Mouse (Mus musculus): ENCODE results near the gene Ccl22. TPM values are rescaled to one million over a fixed set of nuclear protein-coding genes. Genes with fewer than 3 reads are reported as not detected.

Ccl22 gene
- total and polyA plus RNA-seq, 3 experiments, result 0.06 TPM; not detected in 2

- H3K27ac ChIP-seq (ENCODE audit: control insufficient read depth, low read depth, low read length), result no peak overlapping the region
- DNase-seq (ENCODE audit: low read depth, low spot score), result no peak
- no peaks in the 10 kb centered on the region for H3K36me3 ChIP-seq (ENCODE audit: control insufficient read depth in 1 of 2, insufficient read depth in 2 of 2, low read length in 2 of 2)
- H3K27me3 ChIP-seq (ENCODE audit: control insufficient read depth in 1 of 2, insufficient read depth in 2 of 2, low read length in 2 of 2), result no peaks in the 10 kb centered on the region
- no peak overlapping the region for H3K4me3 ChIP-seq (ENCODE audit: control insufficient read depth in 1 of 2, insufficient read depth in 1 of 2, low read depth in 2 of 2, low read length in 2 of 2)
- H3K9ac ChIP-seq (ENCODE audit: control insufficient read depth, low read depth, low read length, poor library complexity, severe bottlenecking), result no peak overlapping the region
- no peaks in the 10 kb centered on the region for H3K4me1 ChIP-seq (ENCODE audit: control insufficient read depth in 1 of 2, insufficient read depth in 2 of 2, low read length in 2 of 2)
- no peaks in the 10 kb centered on the region for H3K79me2 ChIP-seq (ENCODE audit: control insufficient read depth, insufficient read depth, low read length, poor library complexity)
- TF ChIP-seq SIN3A (IDR thresholded peaks at IDR 0.05; ENCODE audit: low read length) (no peak), MAX (IDR thresholded peaks at IDR 0.05; ENCODE audit: low read length) (no peak), USF2 (IDR thresholded peaks at IDR 0.05; ENCODE audit: borderline replicate concordance in 1 of 2, insufficient read depth in 1 of 2, low read depth in 1 of 2, low read length in 2 of 2) (no peak), USF1 (IDR thresholded peaks at IDR 0.05; ENCODE audit: low read depth, low read length) (no peak), MEF2A (IDR thresholded peaks at IDR 0.05; ENCODE audit: extremely low read depth, insufficient replicate concordance, low read depth, low read length, poor library complexity, severe bottlenecking) (no peak), CTCF (IDR thresholded peaks at IDR 0.05 in 2 of 3, conservative IDR thresholded peaks at IDR 0.05 in 1 of 3; ENCODE audit: control insufficient read depth in 1 of 3, insufficient read depth in 1 of 3, low read depth in 2 of 3, low read length in 3 of 3, poor library complexity in 1 of 3, severe bottlenecking in 1 of 3) (no peak), BHLHE40 (IDR thresholded peaks at IDR 0.05; ENCODE audit: borderline replicate concordance, low read depth, low read length) (no peak), ZC3H11A (IDR thresholded peaks at IDR 0.05; ENCODE audit: low read depth, low read length) (no peak), MAFK (IDR thresholded peaks at IDR 0.05; ENCODE audit: borderline replicate concordance, low read depth, low read length) (no peak), MAZ (IDR thresholded peaks at IDR 0.05; ENCODE audit: low read depth, low read length) (no peak), RCOR1 (IDR thresholded peaks at IDR 0.05; ENCODE audit: low read depth, low read length) (no peak), EP300 (IDR thresholded peaks at IDR 0.05; ENCODE audit: low read depth in 1 of 2, low read length in 2 of 2) (no peak), SMC3 (IDR thresholded peaks at IDR 0.05; ENCODE audit: low read depth, low read length) (no peak), GATA1 (IDR thresholded peaks at IDR 0.05; ENCODE audit: low read depth, low read length) (no peak), GABPA (IDR thresholded peaks at IDR 0.05; ENCODE audit: low read depth, low read length) (no peak), TAL1 (IDR thresholded peaks at IDR 0.05; ENCODE audit: low read length) (no peak), TCF12 (IDR thresholded peaks at IDR 0.05; ENCODE audit: low read depth, low read length) (no peak), ZMIZ1 (IDR thresholded peaks at IDR 0.05; ENCODE audit: low read depth, low read length) (no peak), ZNF384 (IDR thresholded peaks at IDR 0.05; ENCODE audit: low read depth, low read length) (no peak)
- H3K9me3 ChIP-seq (replicated peaks; ENCODE audit: insufficient read depth, low read length), result no peaks in the 10 kb centered on the region
Measured at GRCm38 (mm10) chr8:94774601-94775000, 29.2 kb downstream of the Ccl22 start.

- H3K4me3 ChIP-seq (ENCODE audit: control insufficient read depth in 1 of 2, insufficient read depth in 1 of 2, low read depth in 2 of 2, low read length in 2 of 2), result no peak overlapping the region
- no peaks in the 10 kb centered on the region for H3K36me3 ChIP-seq (ENCODE audit: control insufficient read depth in 1 of 2, insufficient read depth in 2 of 2, low read length in 2 of 2)
- H3K9ac ChIP-seq (ENCODE audit: control insufficient read depth, low read depth, low read length, poor library complexity, severe bottlenecking), result no peak overlapping the region
- H3K27me3 ChIP-seq (ENCODE audit: control insufficient read depth in 1 of 2, insufficient read depth in 2 of 2, low read length in 2 of 2), result no peaks in the 10 kb centered on the region
- H3K4me1 ChIP-seq (ENCODE audit: control insufficient read depth in 1 of 2, insufficient read depth in 2 of 2, low read length in 2 of 2), result no peaks in the 10 kb centered on the region
- H3K79me2 ChIP-seq (ENCODE audit: control insufficient read depth, insufficient read depth, low read length, poor library complexity), result no peaks in the 10 kb centered on the region
- no peak for TF ChIP-seq HCFC1 (IDR thresholded peaks at IDR 0.05; ENCODE audit: low read depth, low read length)
- no peak for TF ChIP-seq USF1 (IDR thresholded peaks at IDR 0.05; ENCODE audit: low read depth, low read length)
- TF ChIP-seq MAZ (IDR thresholded peaks at IDR 0.05; ENCODE audit: low read depth, low read length), result no peak
- TF ChIP-seq SMC3 (IDR thresholded peaks at IDR 0.05; ENCODE audit: low read depth, low read length), result no peak
- TF ChIP-seq ZKSCAN1 (IDR thresholded peaks at IDR 0.05; ENCODE audit: low read depth, low read length), result no peak
- no peak for TF ChIP-seq RAD21 (IDR thresholded peaks at IDR 0.05; ENCODE audit: low read depth, low read length)
- no peak for TF ChIP-seq NELFE (IDR thresholded peaks at IDR 0.05; ENCODE audit: low read depth, low read length)
- TF ChIP-seq CHD1 (IDR thresholded peaks at IDR 0.05; ENCODE audit: low read depth, low read length), result no peak
- TF ChIP-seq ZC3H11A (IDR thresholded peaks at IDR 0.05; ENCODE audit: low read depth, low read length), result no peak
- no peak for TF ChIP-seq CTCF (IDR thresholded peaks at IDR 0.05 in 2 of 3, conservative IDR thresholded peaks at IDR 0.05 in 1 of 3; ENCODE audit: control insufficient read depth in 1 of 3, insufficient read depth in 1 of 3, low read depth in 2 of 3, low read length in 3 of 3, poor library complexity in 1 of 3, severe bottlenecking in 1 of 3)
- no peaks in the 10 kb centered on the region for H3K9me3 ChIP-seq (replicated peaks; ENCODE audit: insufficient read depth, low read length)
- no peak overlapping the region for H3K27ac ChIP-seq (ENCODE audit: control insufficient read depth, low read depth, low read length)
- no peak for DNase-seq (ENCODE audit: low read depth, low spot score)
Measured at GRCm38 (mm10) chr8:94776346-94776745, 31.0 kb downstream of the Ccl22 start.

Measured in MEL (cell line).